Mouse (Mus musculus) heart, adult 10 weeks (tissue): ENCODE results near the gene Col18a1. TPM values are rescaled to one million over a fixed set of nuclear protein-coding genes. Genes with fewer than 3 reads are reported as not detected.

Experiments used
- polyA plus RNA-seq: library from polyadenylated mRNA; stranded (reverse); fragments of 350-450 nt; fragmentation: Illumina TruSeq; extraction: RNeasy Lipid Tissue Mini Kit (QIAGEN cat#74804); gene quantifications from one replicate; pipeline ENCODE4 v1.2.3, GENCODE M21; 2014; ENCODE audit warnings: low read depth, low replicate concordance

The Col18a1 gene
- polyA plus RNA-seq = 10.7 TPM

GRCm38 (mm10) chr10:77165963-77166717, at the start of gene Col18a1:
Gene Col18a1, minus strand, starts transcription at chr10:77166548.

GRCm38 (mm10) chr10:77031768-77032375, 134.5 kb downstream of the Col18a1 start, which contains the start of gene Slc19a1:
Gene Slc19a1, plus strand, starts transcription at chr10:77032241.

Other genes with a start within 250 kb of the Col18a1 start
- 3.2 TPM for gene Pcbp3, start 204.7 kb downstream of the Col18a1 start, polyA plus RNA-seq
- 4.0 TPM for gene Slc19a1, start 134.3 kb downstream of the Col18a1 start, polyA plus RNA-seq
- gene Pofut2, start 92.7 kb upstream of the Col18a1 start, polyA plus RNA-seq = 44.0 TPM